Mouse (Mus musculus) CH12.LX (cell line): ENCODE measurements around the gene Gm37240.

ENCODE experiments used
- POLR2A ChIP-seq: IDR thresholded peaks from 2 replicates; pipeline ENCODE4 v1.6.1; 2011; ENCODE audit warnings: low read depth, mild to moderate bottlenecking, improper control_type of control experiment, low read length
- ZC3H11A ChIP-seq: IDR thresholded peaks from 2 replicates; pipeline ENCODE4 v1.6.1; 2012; ENCODE audit warnings: low read depth, mild to moderate bottlenecking, inconsistent platforms, low read length, improper control_type of control experiment

- TF ChIP-seq POLR2A (no peak), ZC3H11A (no peak)
Measured at GRCm38 (mm10) chr3:85015667-85016066, 871.7 kb downstream of the Gm37240 start.
